Mouse (Mus musculus) cerebellum, adult 9-11 months (tissue): ENCODE measurements around the gene Dnajc21.
"Not testable (repeated sequence)": the region's sequence is repeated elsewhere in the genome, so short reads cannot be mapped to it uniquely, and the experiment has no call there.

Experiments used
- DNase-seq: peaks from one replicate; pipeline ENCODE4 v3.0.0; 2022

Dnajc21 gene

GRCm38 (mm10) chr15:10470151-10470831 lies at the start of gene Dnajc21:
Gene Dnajc21, minus strand, starts transcription at chr15:10470516.
- peak; percentile 91 for DNase-seq

- DNase-seq: no peak
These were observed 44.9 kb upstream of the Dnajc21 start for GRCm38 (mm10) chr15:10515166-10515565.

- no peak for DNase-seq
These were observed 35.8 kb upstream of the Dnajc21 start for GRCm38 (mm10) chr15:10506099-10506498.

- DNase-seq: no peak
These were observed 30.8 kb upstream of the Dnajc21 start for GRCm38 (mm10) chr15:10500838-10501719.

- DNase-seq: no peak
These were observed 29.7 kb upstream of the Dnajc21 start for GRCm38 (mm10) chr15:10500035-10500434.

GRCm38 (mm10) chr15:10499593-10499992 lies 29.3 kb upstream of the Dnajc21 start:
- no peak for DNase-seq

- not testable (repeated sequence) for DNase-seq
These were observed 26.4 kb upstream of the Dnajc21 start for GRCm38 (mm10) chr15:10496696-10497095.

GRCm38 (mm10) chr15:10495944-10496343 lies 25.6 kb upstream of the Dnajc21 start:
- DNase-seq: no peak

GRCm38 (mm10) chr15:10490101-10490500 lies 19.8 kb upstream of the Dnajc21 start:
- DNase-seq: no peak

- no peak for DNase-seq
These were observed 16.9 kb upstream of the Dnajc21 start for GRCm38 (mm10) chr15:10487246-10487645.

- DNase-seq: no peak
These were observed 16.1 kb upstream of the Dnajc21 start for GRCm38 (mm10) chr15:10486365-10486839.

- DNase-seq: peak; percentile 94
These were observed 15.4 kb upstream of the Dnajc21 start, which contains the start of the genes Brix1 and Rad1 for GRCm38 (mm10) chr15:10485484-10486364. Gene Brix1, minus strand, starts transcription at chr15:10485947. Gene Rad1, plus strand, starts transcription at chr15:10486018.

GRCm38 (mm10) chr15:10470941-10471340 lies 625 bp upstream of the Dnajc21 start:
- no peak for DNase-seq

GRCm38 (mm10) chr15:10469641-10470150 lies 620 bp downstream of the Dnajc21 start:
- DNase-seq: peak; percentile 66

- DNase-seq: peak; percentile 11
These were observed 1.6 kb downstream of the Dnajc21 start for GRCm38 (mm10) chr15:10468761-10469160.

- no peak for DNase-seq
These were observed 5.6 kb downstream of the Dnajc21 start for GRCm38 (mm10) chr15:10464678-10465077.

- no peak for DNase-seq
These were observed 6.8 kb downstream of the Dnajc21 start for GRCm38 (mm10) chr15:10463555-10463954.

- no peak for DNase-seq
These were observed 9.3 kb downstream of the Dnajc21 start for GRCm38 (mm10) chr15:10460986-10461385.

- no peak for DNase-seq
These were observed 23.2 kb downstream of the Dnajc21 start for GRCm38 (mm10) chr15:10447102-10447501.

- DNase-seq: no peak
These were observed 28.0 kb downstream of the Dnajc21 start for GRCm38 (mm10) chr15:10442275-10442674.

- DNase-seq: no peak
These were observed 28.8 kb downstream of the Dnajc21 start for GRCm38 (mm10) chr15:10441493-10441892.

- no peak for DNase-seq
These were observed 30.4 kb downstream of the Dnajc21 start for GRCm38 (mm10) chr15:10439963-10440362.
